In genomic region chr12:55835857-55836198, GRCm38 (mm10) we compare ENCODE assay signal across 8 mouse cellular contexts. TPM values are rescaled to one million over a fixed set of nuclear protein-coding genes. Genes with fewer than 3 reads are reported as not detected.
DNase-seq lines count a peak whose midpoint lies in the region; ATAC-seq and TF ChIP-seq lines count a peak whose summit lies in the region.

No protein-coding gene starts in this region.

- no peak for DNase-seq in heart, postnatal 36 days
- DNase-seq in hindbrain, embryonic 14.5 days (ENCODE audit: low spot score): no peak
- DNase-seq in cerebellum, postnatal 14 days: no peak
- DNase-seq in thymus, postnatal 25 days: no peak

- TF ChIP-seq POLR2A in bone marrow, adult 2 months (IDR thresholded peaks at IDR 0.05; ENCODE audit: borderline replicate concordance, control insufficient read depth, low read depth, low read length): no peak

- H3K4me3 ChIP-seq in heart, embryonic 16.5 days (ENCODE audit: low read length): peak overlapping the region; percentile 89
- peak overlapping the region; percentile 85 for H3K4me3 ChIP-seq in bone marrow, adult 2 months (replicated peaks; ENCODE audit: control insufficient read depth, low read depth, low read length)
- H3K4me3 ChIP-seq in hindbrain, embryonic 14.5 days (replicated peaks; ENCODE audit: low read length): peak overlapping the region; percentile 89
- H3K4me3 ChIP-seq in midbrain, embryonic 13.5 days (replicated peaks): peak overlapping the region; percentile 61

- H3K9ac ChIP-seq in heart, embryonic 16.5 days (ENCODE audit: low read length): peak overlapping the region; percentile 66
- H3K9ac ChIP-seq in hindbrain, embryonic 14.5 days: peak overlapping the region; percentile 55; the same call in 1 of the 2 replicates
- peak overlapping the region; percentile 48; the same call in 1 of the 2 replicates for H3K9ac ChIP-seq in midbrain, embryonic 13.5 days (replicated peaks)

- no peak; the same call in 1 of the 2 replicates for ATAC-seq in heart, embryonic 16.5 days (replicated peaks; ENCODE audit: extremely low read depth, insufficient read depth, low FRiP score)
- no peak for ATAC-seq in hindbrain, embryonic 14.5 days (ENCODE audit: low FRiP score)
- ATAC-seq in midbrain, embryonic 13.5 days: no peak
- ATAC-seq in activated CD4-positive, CD25-positive, alpha-beta regulatory T cell, adult 4 months: no peak

- WGBS in heart, embryonic 16.5 days: 2% methylated on average over 6 of the region's 6 CpGs
- 0% methylated on average over 6 of the region's 6 CpGs for WGBS in bone marrow, adult 2 months
- WGBS in hindbrain, embryonic 14.5 days: under 1% methylated on average over 6 of the region's 6 CpGs
- WGBS in midbrain, embryonic 13.5 days: 0% methylated on average over 6 of the region's 6 CpGs

- peaks cover 7% of the 10 kb centered on the region for H3K4me1 ChIP-seq in heart, embryonic 16.5 days (ENCODE audit: control insufficient read depth, insufficient read depth, low read length)
- H3K4me1 ChIP-seq in bone marrow, adult 2 months (ENCODE audit: control insufficient read depth, insufficient read depth, low read length): no peaks in the 10 kb centered on the region
- peaks cover 14% of the 10 kb centered on the region; the same call in 1 of the 2 replicates for H3K4me1 ChIP-seq in hindbrain, embryonic 14.5 days (replicated peaks; ENCODE audit: control insufficient read depth, insufficient read depth, low read length)
- peaks cover 15% of the 10 kb centered on the region for H3K4me1 ChIP-seq in midbrain, embryonic 13.5 days (replicated peaks)

- H3K9me3 ChIP-seq in heart, embryonic 16.5 days (replicated peaks; ENCODE audit: control insufficient read depth, low read length): no peaks in the 10 kb centered on the region
- no peaks in the 10 kb centered on the region for H3K9me3 ChIP-seq in hindbrain, embryonic 14.5 days (ENCODE audit: control insufficient read depth, low read length)
- no peaks in the 10 kb centered on the region for H3K9me3 ChIP-seq in midbrain, embryonic 13.5 days

- H3K4me2 ChIP-seq in heart, embryonic 16.5 days (ENCODE audit: low read depth, low read length): peak overlapping the region; percentile 67
- peak overlapping the region; percentile 76 for H3K4me2 ChIP-seq in hindbrain, embryonic 14.5 days (replicated peaks)
- H3K4me2 ChIP-seq in midbrain, embryonic 13.5 days (replicated peaks): peak overlapping the region; percentile 77

- H3K27me3 ChIP-seq in heart, embryonic 16.5 days (ENCODE audit: control insufficient read depth, insufficient read depth, low read length): no peaks in the 10 kb centered on the region
- no peaks in the 10 kb centered on the region for H3K27me3 ChIP-seq in hindbrain, embryonic 14.5 days (ENCODE audit: control insufficient read depth, insufficient read depth, low read length)
- no peaks in the 10 kb centered on the region for H3K27me3 ChIP-seq in midbrain, embryonic 13.5 days

- H3K36me3 ChIP-seq in heart, embryonic 16.5 days (ENCODE audit: control insufficient read depth, insufficient read depth): no peaks in the 10 kb centered on the region
- H3K36me3 ChIP-seq in hindbrain, embryonic 14.5 days (replicated peaks; ENCODE audit: control insufficient read depth, insufficient read depth): no peaks in the 10 kb centered on the region
- H3K36me3 ChIP-seq in midbrain, embryonic 13.5 days: no peaks in the 10 kb centered on the region

- peak overlapping the region; percentile 79 for H3K27ac ChIP-seq in heart, embryonic 16.5 days (ENCODE audit: low read length)
- no peak overlapping the region for H3K27ac ChIP-seq in bone marrow, adult 2 months (ENCODE audit: control insufficient read depth, insufficient read depth, low read depth, low read length, poor library complexity)
- peak overlapping the region; percentile 67; the same call in 1 of the 2 replicates for H3K27ac ChIP-seq in hindbrain, embryonic 14.5 days
- peak overlapping the region; percentile 77 for H3K27ac ChIP-seq in midbrain, embryonic 13.5 days

- no peak for TF ChIP-seq CTCF in bone marrow, adult 2 months (IDR thresholded peaks at IDR 0.05; ENCODE audit: control insufficient read depth, insufficient read depth, low read length)

- intact Hi-C loops in heart, postnatal 36 days (cut with DNase I): no loop called here

RNA-seq across cellular contexts. Expression of gene Brms1l, which starts 0.3 kb away (rescaled TPM):
- 28.7 and 30.8 TPM in 2 replicates for polyA plus RNA-seq in heart, embryonic 16.5 days (2015; fragmentation: Nextera tagmentation; extraction: Ambion mirVana)
- 10 to 100 TPM; 19.2 to 21.6 TPM for total RNA-seq in heart, postnatal 36 days (2021)
- 8.5 and 28.3 TPM in 2 replicates for polyA plus RNA-seq in bone marrow, adult 2 months (2011; ENCODE audit: insufficient read depth, insufficient read length, low replicate concordance, missing spikeins)
- polyA plus RNA-seq in hindbrain, embryonic 14.5 days (2014; fragmentation: Nextera tagmentation; extraction: Ambion mirVana): 42.0 and 46.8 TPM in 2 replicates
- polyA plus RNA-seq in midbrain, embryonic 13.5 days (2015; fragmentation: Nextera tagmentation; extraction: Ambion mirVana): 52.5 and 56.1 TPM in 2 replicates
- 10 to 100 TPM; 13.1 to 13.2 TPM for polyA plus RNA-seq in activated CD4-positive, CD25-positive, alpha-beta regulatory T cell, adult 4 months (2017; shearing (Covaris generic))

RNA-seq across cellular contexts. Expression of gene Ralgapa1, which starts 14.9 kb away (rescaled TPM):
- polyA plus RNA-seq in heart, embryonic 16.5 days (2015; fragmentation: Nextera tagmentation; extraction: Ambion mirVana): 14.2 and 16.8 TPM in 2 replicates
- total RNA-seq in heart, postnatal 36 days (2021): 10 to 100 TPM; 57.2 to 61.3 TPM
- 6.5 and 10.3 TPM in 2 replicates for polyA plus RNA-seq in bone marrow, adult 2 months (2011; ENCODE audit: insufficient read depth, insufficient read length, low replicate concordance, missing spikeins)
- polyA plus RNA-seq in hindbrain, embryonic 14.5 days (2014; fragmentation: Nextera tagmentation; extraction: Ambion mirVana): 36.1 and 36.4 TPM in 2 replicates
- 21.5 and 21.8 TPM in 2 replicates for polyA plus RNA-seq in midbrain, embryonic 13.5 days (2015; fragmentation: Nextera tagmentation; extraction: Ambion mirVana)
- 10 to 100 TPM; 11.9 to 13.6 TPM for polyA plus RNA-seq in activated CD4-positive, CD25-positive, alpha-beta regulatory T cell, adult 4 months (2017; shearing (Covaris generic))
